Mouse (Mus musculus) liver, adult 2 months (tissue): ENCODE data around the gene Gm9803. TPM values are rescaled to one million over a fixed set of nuclear protein-coding genes. Genes with fewer than 3 reads are reported as not detected.

ENCODE experiments used
- DNase-seq: peaks from one replicate; pipeline ENCODE4 v3.0.0-alpha.2; 2011; ENCODE audit warnings: low read depth, low spot score; ENCODE audit errors: extremely low read depth
- H3K27ac ChIP-seq: fragments of 200-500 bp; replicated peaks from 2 replicates; pipeline ENCODE4 v1.5.1; 2012; ENCODE audit warnings: low read depth, mild to moderate bottlenecking, control low read depth, inconsistent platforms, low read length; ENCODE audit not compliant: insufficient read depth
- H3K27me3 ChIP-seq: fragments of 200-500 bp; 2 replicates; pipeline ENCODE4 v1.6.1; 2012; ENCODE audit warnings: mild to moderate bottlenecking, moderate library complexity, low read length, inconsistent platforms; ENCODE audit not compliant: control insufficient read depth, insufficient read depth
- H3K36me3 ChIP-seq: fragments of 200-500 bp; 2 replicates; pipeline ENCODE4 v1.6.1; 2012; ENCODE audit warnings: low read length, inconsistent platforms; ENCODE audit not compliant: control insufficient read depth, insufficient read depth
- H3K4me1 ChIP-seq: fragments of 200-500 bp; 2 replicates; pipeline ENCODE4 v1.6.1; 2011; ENCODE audit warnings: low read length; ENCODE audit not compliant: control insufficient read depth, insufficient read depth
- H3K4me3 ChIP-seq: fragments of 200-500 bp; 2 replicates; pipeline ENCODE4 v1.5.1; 2011; ENCODE audit warnings: low read depth, mild to moderate bottlenecking, control low read depth, low read length, moderate library complexity; ENCODE audit not compliant: insufficient read depth
- H3K79me2 ChIP-seq: fragments of 200-500 bp; 2 replicates; pipeline ENCODE4 v1.6.1; 2012; ENCODE audit warnings: inconsistent platforms, mild to moderate bottlenecking, low read length, moderate library complexity; ENCODE audit not compliant: control insufficient read depth, insufficient read depth
- H3K9ac ChIP-seq: fragments of 200-500 bp; 2 replicates; pipeline ENCODE4 v1.6.1; 2012; ENCODE audit warnings: low read depth, mild to moderate bottlenecking, control low read depth, inconsistent platforms, low read length
- CTCF ChIP-seq: fragments of 200-500 bp; IDR thresholded peaks from 2 replicates; pipeline ENCODE4 v1.5.1; 2011; ENCODE audit warnings: low read depth, low read length, control low read depth
- POLR2A ChIP-seq: fragments of 200-500 bp; IDR thresholded peaks from 2 replicates; pipeline ENCODE4 v1.6.1; 2011; ENCODE audit warnings: low read length, control low read depth; ENCODE audit not compliant: insufficient read depth; ENCODE audit errors: extremely low read depth
- WGBS: fragments of 180-500 bp; shearing (Covaris S2); methylation state at CpG from one replicate; pipeline ENCODE4 v1.1.7; 2018; 5-methylcytosine and 5-hydroxymethylcytosine counted together
- polyA plus RNA-seq: library from polyadenylated mRNA; depleted of rRNA; stranded (reverse); fragments of >200 nt; gene quantifications from 2 replicates; pipeline ENCODE4 v1.2.3, GENCODE M21; 2012
- total RNA-seq: library from RNA; depleted of rRNA; stranded (reverse); fragments of >200 nt; gene quantifications from 2 replicates; pipeline ENCODE4 v1.2.3, GENCODE M21; 2014

The Gm9803 gene
- total and polyA plus RNA-seq, 2 experiments: 4.0 to 57.1 TPM

DNA sequence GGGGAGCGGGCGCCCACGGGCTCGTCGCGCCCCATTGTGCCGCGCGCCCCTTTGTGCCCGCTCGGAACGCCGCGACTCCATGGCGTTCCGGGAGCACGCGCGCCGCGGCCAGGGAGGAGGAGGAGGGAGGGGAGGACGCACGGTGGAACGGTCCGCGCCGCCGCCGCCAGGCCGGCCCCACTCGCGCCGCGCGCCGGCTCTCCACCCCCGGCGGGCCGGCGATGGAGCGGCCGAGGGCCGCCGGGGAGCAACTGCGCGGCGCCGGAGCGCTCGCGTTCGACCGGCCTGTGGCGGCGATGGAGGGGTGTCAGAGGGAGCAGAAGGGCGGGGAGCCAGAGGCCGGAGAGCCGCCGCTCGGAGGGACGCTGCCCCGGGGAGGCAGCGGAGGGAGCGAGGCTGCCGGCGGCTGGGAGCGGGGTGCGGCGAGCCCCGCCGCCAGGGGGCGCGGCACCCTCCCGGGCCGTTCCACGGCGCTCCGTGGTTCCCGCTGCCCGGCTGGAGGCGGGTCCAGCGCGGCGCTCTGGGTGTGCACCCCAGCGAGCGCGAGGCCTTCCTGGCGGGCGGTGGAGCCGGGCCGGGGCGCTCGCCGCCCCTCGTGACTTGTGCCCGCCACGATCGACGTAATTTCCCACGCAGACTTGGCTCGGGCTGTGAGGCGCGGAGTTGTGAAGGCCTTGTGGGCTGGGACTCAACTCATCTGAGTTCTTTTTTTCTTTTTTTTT is 44.3 kb upstream of the Gm9803 start:
- no peaks in the 10 kb centered on the region for H3K27me3 ChIP-seq
- WGBS: under 1% methylated on average over 86 of the region's 103 CpGs
- H3K4me1 ChIP-seq: peaks cover 6% of the 10 kb centered on the region
- peak overlapping the region; percentile 94 for H3K9ac ChIP-seq
- DNase-seq: peak; percentile 60
- TF ChIP-seq CTCF (peak; percentile 73), POLR2A (0 out of 2 replicates have a peak, but pooled peaks have one; percentile 11)
- peaks cover 12% of the 10 kb centered on the region; the same call in 1 of the 2 replicates for H3K79me2 ChIP-seq
- H3K36me3 ChIP-seq: no peaks in the 10 kb centered on the region
- peak overlapping the region; percentile 89 for H3K27ac ChIP-seq
- peak overlapping the region; percentile 72 for H3K4me3 ChIP-seq

DNA sequence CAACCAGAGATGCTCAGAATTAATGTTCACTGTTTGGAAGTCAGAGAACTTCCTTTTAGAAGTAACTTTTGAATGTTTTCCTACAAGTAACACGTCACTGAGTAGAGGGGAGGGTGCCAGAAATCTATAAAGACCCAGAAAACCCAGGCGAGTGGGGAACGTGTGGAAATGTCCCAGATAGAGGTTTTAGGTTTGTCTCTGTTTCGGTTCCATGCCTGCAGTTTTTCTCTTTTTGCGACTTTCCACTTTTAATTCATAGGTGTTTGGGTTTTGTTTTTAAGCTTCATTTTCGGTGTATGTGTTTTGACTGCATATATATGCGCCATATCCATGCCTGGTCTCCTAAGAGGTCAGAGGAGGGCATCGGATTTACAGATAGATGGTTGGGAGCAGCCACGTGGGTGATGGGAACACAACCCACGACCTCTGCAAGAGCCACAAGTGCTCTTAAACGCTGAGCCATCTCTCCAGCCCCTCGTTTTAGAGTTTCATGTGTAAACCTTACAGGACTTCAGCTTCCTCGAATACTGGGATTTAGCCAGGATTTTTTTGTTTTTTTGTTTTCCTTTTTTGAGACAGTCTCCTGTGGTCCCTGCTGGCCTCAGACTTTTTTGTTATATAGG is 43.5 kb upstream of the Gm9803 start:
- H3K36me3 ChIP-seq: no peaks in the 10 kb centered on the region
- H3K4me3 ChIP-seq: peak overlapping the region; percentile 72; the same call in 1 of the 2 replicates
- peaks cover 6% of the 10 kb centered on the region for H3K4me1 ChIP-seq
- DNase-seq: no peak
- H3K9ac ChIP-seq: peak overlapping the region; percentile 71; the same call in 1 of the 2 replicates
- H3K27ac ChIP-seq: peak overlapping the region; percentile 63; the same call in 1 of the 2 replicates
- H3K79me2 ChIP-seq: peaks cover 12% of the 10 kb centered on the region; the same call in 1 of the 2 replicates
- no peaks in the 10 kb centered on the region for H3K27me3 ChIP-seq
- TF ChIP-seq POLR2A (no peak), CTCF (no peak)
- WGBS: 28% methylated on average over 13 of the region's 13 CpGs

DNA sequence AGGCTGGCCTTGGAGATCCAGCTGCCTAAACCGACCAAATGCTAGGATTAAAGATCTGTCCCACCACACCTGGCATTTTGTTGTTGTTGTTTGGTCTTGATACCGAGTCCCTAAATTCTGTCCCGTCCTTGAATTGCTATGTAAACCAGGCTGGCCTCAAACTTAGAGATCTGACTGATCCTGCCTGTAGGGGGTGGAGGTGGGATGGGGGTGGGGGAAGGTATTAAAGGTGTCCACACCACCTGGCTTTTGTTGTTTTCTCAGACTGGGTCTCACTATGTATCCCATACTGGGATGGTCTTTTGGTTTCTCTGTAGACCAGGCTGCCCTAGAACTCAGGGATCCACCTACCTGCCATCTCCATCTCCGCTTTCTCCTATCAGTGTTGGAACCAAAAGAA is 42.7 kb upstream of the Gm9803 start:
- peaks cover 10% of the 10 kb centered on the region for H3K4me1 ChIP-seq

DNA sequence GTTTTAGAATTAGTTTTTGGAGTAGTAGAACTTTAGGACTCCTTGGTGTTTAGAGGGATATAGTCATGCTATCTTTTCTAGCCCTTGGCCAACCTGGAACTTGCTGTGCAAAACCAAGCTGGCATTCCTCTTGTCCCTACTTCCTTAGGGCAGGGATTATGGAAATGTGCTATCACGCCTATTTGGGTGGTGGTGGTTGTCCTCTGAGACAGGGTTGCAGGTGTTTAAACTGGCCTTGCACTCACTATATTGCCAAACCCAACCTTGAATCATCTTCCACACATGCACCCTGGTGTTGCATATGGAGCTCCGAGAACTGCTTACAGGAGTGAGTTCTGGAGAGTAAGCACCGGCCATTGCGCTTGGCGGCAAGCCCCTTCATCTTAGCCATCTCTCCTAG is 41.9 kb upstream of the Gm9803 start:
- no peak for DNase-seq
- no peaks in the 10 kb centered on the region for H3K36me3 ChIP-seq
- H3K27me3 ChIP-seq: no peaks in the 10 kb centered on the region
- H3K9ac ChIP-seq: no peak overlapping the region
- peaks cover 10% of the 10 kb centered on the region for H3K4me1 ChIP-seq
- 95% methylated on average over 5 of the region's 5 CpGs for WGBS
- no peak overlapping the region for H3K27ac ChIP-seq
- H3K79me2 ChIP-seq: peaks cover 12% of the 10 kb centered on the region; the same call in 1 of the 2 replicates
- H3K4me3 ChIP-seq: no peak overlapping the region
- TF ChIP-seq CTCF: no peak
- TF ChIP-seq POLR2A: no peak

More for the DNA sequence above, 42.7 kb upstream of the Gm9803 start:
- H3K36me3 ChIP-seq: no peaks in the 10 kb centered on the region
- WGBS: 80% methylated on average over 4 of the region's 4 CpGs
- TF ChIP-seq POLR2A: no peak
- no peak for TF ChIP-seq CTCF
- DNase-seq: no peak
- no peak overlapping the region for H3K27ac ChIP-seq
- peaks cover 12% of the 10 kb centered on the region; the same call in 1 of the 2 replicates for H3K79me2 ChIP-seq
- H3K4me3 ChIP-seq: no peak overlapping the region
- H3K9ac ChIP-seq: no peak overlapping the region
- H3K27me3 ChIP-seq: no peaks in the 10 kb centered on the region

DNA sequence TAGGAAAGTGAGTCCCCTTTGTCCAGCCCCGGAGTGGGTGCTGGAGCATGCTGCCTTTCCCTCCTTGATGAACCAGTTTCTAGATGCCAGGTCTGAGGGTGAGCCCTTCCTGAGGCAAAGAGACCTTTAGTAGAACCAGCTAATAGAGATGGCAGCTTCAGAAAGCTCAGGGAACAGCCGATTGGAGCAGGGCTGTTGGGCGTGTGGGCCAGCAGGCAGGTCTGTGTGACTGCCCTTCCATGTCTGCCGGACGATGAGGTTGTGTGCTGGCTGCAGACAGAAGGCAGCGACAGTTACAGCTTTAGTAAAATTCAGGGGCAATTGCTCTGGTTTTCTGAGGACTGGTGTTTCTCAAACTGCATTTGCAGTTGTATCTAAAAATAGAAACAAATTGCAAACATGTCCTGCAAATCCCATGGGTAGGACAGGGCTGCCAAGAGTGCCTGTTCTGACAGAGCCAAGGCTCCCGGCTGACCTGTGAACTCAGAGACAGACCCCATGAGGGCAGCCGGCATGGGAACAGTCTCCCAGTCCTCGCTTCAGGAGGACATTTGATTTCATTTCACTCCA is 40.4 kb upstream of the Gm9803 start:
- 24% methylated on average over 9 of the region's 9 CpGs for WGBS
- peak overlapping the region; percentile 22; the same call in 1 of the 2 replicates for H3K9ac ChIP-seq
- no peaks in the 10 kb centered on the region for H3K27me3 ChIP-seq
- H3K36me3 ChIP-seq: no peaks in the 10 kb centered on the region
- TF ChIP-seq POLR2A (no peak), CTCF (no peak)
- peak overlapping the region; percentile 72 for H3K27ac ChIP-seq
- peaks cover 12% of the 10 kb centered on the region; the same call in 1 of the 2 replicates for H3K79me2 ChIP-seq
- H3K4me3 ChIP-seq: no peak overlapping the region
- H3K4me1 ChIP-seq: peaks cover 18% of the 10 kb centered on the region
- DNase-seq: peak; percentile 60

DNA sequence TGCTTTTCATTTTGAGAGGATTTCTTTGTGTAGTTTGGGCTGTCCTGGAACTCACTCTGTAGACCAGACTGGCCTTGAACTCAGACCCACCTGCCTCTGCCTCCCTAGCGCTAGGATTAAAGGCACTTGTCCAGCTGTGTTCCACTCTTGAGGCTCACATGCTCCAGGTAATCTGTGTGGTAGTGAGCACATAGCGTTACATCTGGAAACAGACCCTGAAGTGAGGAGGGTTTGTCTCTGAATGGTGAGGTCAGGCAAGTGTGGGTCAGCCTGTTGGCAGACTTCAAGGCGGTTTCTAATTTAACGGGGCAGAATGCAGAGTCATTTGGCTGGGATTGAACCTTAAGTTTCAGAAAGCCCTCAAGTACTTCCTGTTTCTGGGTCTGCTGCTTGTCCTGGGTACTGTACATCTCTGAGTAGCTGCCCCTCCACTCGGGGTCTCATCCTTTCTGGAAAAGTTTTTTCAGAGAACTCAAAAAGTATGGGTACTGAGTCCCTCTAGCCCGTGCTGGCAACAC is 38.1 kb upstream of the Gm9803 start:
- Histone ChIP-seq H3K4me3 (no peak overlapping the region), H3K4me1 (peaks cover 34% of the 10 kb centered on the region), H3K27me3 (no peaks in the 10 kb centered on the region), H3K9ac (no peak overlapping the region), H3K36me3 (no peaks in the 10 kb centered on the region), H3K79me2 (peaks cover 12% of the 10 kb centered on the region; the same call in 1 of the 2 replicates), H3K27ac (no peak overlapping the region; the same call in 1 of the 2 replicates)
- DNase-seq: no peak
- TF ChIP-seq CTCF: no peak
- 62% methylated on average over 6 of the region's 6 CpGs for WGBS
